Mouse (Mus musculus) heart, adult 2 months (tissue): ENCODE measurements around the gene Tex2.

ENCODE experiments used
- CTCF ChIP-seq: fragments of 200-600 bp; IDR thresholded peaks from 2 replicates; pipeline ENCODE4 v1.8.1; 2022; ENCODE audit warnings: antibody characterized with exemption, mild to moderate bottlenecking, moderate library complexity
- EP300 ChIP-seq: fragments of 200-500 bp; IDR thresholded peaks from 2 replicates; pipeline ENCODE4 v1.6.1; 2011; ENCODE audit warnings: low read depth, low read length, control low read depth; ENCODE audit not compliant: insufficient read depth
- POLR2A ChIP-seq: fragments of 200-500 bp; IDR thresholded peaks from 2 replicates; pipeline ENCODE4 v1.6.1; 2011; ENCODE audit warnings: mild to moderate bottlenecking, low read depth, low read length, control low read depth; ENCODE audit not compliant: insufficient read depth

DNA sequence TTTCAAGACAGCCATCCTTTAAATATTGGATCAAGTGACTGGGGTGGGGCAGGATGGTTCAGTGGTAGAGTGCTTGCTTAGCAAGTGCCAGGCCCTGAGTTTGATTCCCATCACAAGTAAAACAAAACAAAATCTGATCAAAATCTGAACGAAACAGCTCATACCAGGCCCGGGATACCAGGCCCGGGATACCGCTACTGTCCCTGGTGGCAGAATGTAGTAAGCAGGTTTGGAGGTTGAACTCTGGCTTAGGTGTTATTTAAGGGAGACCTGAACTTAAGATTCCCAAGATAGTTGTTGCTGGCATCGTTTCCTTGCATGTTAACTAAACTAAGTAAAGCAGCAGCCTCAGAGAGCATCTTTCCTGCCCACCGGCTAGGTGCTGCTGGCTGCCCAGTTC, 107.0 kb downstream of the Tex2 start:
- TF ChIP-seq CTCF = no peak
- TF ChIP-seq EP300 = no peak
- TF ChIP-seq POLR2A = no peak
